Mouse (Mus musculus): ENCODE measurements around the gene Plce1.

Plce1 gene

GRCm38 (mm10) chr19:38480731-38481621, at the start of gene Plce1:
Gene Plce1 (plus strand): TSS chr19:38481109.
- no peak for DNase-seq (ENCODE audit: low spot score)

DNA sequence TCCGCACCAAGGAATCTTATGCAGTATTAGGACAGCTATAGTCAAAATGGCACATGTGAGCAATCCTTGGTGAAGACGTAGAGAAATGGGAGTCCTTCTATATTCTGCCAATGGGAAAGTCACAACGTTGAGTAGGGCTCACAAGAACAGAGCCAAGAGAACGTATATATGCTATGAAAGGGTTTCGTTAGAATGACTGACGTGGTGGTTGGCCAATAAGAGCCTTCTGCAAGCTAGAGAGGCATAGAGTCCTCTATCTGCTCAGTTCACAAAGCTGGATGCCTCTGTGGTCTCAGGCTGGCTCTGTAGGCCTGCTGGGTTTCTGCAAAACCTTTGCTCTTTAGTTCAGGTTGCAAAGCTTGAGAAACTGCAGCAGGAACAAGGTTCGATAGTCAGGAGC, 49.6 kb upstream of the Plce1 start:
- no peak for DNase-seq (ENCODE audit: low spot score)

- no peak for DNase-seq (ENCODE audit: low spot score)
Observed at GRCm38 (mm10) chr19:38432021-38432420, 48.9 kb upstream of the Plce1 start.

- DNase-seq (ENCODE audit: low spot score) = peak; percentile 75
Observed at GRCm38 (mm10) chr19:38433381-38433780, 47.5 kb upstream of the Plce1 start.

DNA sequence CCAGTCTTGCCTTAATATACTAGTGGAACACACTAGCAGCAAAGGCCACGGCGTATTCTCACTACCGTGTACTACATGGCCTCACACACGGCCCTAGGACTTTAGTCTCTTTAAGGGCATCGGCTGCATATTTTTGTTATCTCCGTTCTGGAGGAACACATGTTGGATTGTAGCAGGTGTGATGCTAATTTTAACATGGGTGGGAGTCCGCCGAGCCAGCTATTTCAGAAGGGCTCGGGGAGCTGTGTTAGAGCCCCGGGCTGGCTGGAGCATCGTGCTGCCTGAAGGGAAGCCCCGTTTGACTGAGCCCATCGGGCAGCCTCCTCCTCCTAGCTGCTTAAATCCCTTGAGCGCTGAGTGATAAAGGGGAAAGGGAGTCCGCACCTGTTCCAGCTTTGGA, 45.7 kb upstream of the Plce1 start:
- no peak for DNase-seq (ENCODE audit: low spot score)

- no peak for DNase-seq (ENCODE audit: low spot score)
Observed at GRCm38 (mm10) chr19:38441860-38442259, 39.0 kb upstream of the Plce1 start.

GRCm38 (mm10) chr19:38445758-38446157, 35.2 kb upstream of the Plce1 start:
- no peak for DNase-seq (ENCODE audit: low spot score)

DNA sequence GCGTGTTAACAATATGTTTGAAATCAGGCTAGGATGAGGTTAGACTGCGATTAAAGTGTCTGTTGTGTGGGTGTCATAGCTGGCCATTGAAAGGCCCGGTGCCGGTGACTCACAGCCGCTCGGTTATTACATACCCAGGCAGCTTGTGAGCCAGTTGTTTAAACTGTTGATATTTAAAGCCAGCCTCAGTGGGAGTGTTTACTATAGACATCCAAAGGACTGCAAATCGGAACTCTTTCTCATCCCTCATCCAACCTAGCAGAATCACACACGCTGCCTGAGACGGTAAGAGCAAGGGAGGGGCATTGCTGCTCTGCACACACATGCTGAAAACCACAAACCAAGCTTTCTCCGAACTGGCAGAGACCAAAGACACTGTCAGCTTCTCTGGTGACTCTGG, 25.7 kb upstream of the Plce1 start:
- no peak for DNase-seq (ENCODE audit: low spot score)

- DNase-seq (ENCODE audit: low spot score) = no peak
Observed at GRCm38 (mm10) chr19:38458996-38459395, 21.9 kb upstream of the Plce1 start.

DNA sequence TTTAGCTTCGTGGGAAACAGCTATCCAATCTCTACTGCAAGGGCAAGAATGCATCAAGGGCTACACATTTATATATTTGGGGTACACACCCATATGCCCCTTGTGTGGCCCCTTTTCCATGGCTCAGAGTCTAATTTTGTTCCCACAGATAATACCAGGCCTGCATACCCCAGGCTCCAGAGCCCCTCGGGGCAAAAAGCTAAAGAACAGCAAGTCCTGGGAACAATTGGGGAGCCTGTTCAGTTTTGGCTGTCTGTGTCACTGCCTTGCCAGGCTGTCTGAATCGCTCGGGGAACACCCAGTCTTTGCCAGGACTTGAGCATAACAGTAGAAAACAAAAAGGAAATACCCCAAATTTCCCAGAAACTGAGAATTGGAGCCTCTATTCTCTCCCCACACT, 20.2 kb upstream of the Plce1 start:
- DNase-seq (ENCODE audit: low spot score) = no peak

DNA sequence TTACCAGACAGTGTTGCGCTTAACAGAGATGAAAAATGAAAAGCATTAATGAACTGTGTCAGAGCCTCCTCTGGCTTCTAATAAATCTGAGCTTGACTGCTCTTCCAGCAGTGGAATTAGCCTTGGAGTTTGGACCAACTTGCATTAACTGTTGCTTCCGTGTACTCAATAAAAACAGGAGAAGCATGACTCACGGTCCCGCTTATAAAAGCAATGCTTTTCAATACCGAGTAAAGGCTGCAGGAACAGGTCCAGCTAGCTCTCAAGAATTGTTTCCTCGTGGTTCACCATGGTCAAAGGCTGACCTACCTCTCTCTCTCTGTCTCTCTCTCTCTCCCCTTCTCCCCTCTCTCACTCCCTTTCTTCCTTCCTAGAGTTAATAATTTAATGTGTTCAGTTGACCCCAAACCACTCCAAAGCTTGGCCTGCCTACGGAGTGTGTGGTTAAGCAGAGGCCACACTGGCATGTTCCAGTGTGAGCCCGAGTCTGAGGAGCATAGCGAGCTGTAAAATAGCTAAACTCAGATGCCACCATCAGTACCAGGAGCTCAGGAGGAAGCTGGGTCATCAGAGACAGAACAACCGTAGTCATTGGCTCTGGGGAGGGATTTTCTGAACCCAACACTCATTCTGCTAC, 10.5 kb upstream of the Plce1 start:
- DNase-seq (ENCODE audit: low spot score) = no peak

DNA sequence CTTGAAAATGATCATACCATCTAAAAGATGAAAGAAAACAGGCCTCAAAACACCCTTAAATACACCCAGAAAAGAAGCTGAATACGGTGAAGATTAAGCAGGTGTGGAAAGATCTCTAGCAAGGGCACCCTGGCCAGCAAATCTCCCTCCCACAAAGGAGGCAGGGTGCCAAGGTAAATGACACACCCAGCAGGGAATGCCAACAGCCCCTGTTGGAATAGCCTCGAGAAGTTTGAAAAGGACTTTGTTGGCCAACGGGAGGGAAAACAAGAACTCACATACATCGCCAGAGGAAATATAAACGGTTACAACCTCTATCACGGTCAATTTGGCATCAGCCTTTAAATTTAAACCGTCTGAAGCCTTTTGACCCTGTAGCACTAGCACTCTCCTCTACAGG, 5.5 kb upstream of the Plce1 start:
- DNase-seq (ENCODE audit: low spot score) = no peak

GRCm38 (mm10) chr19:38478286-38478685, 2.6 kb upstream of the Plce1 start:
- DNase-seq (ENCODE audit: low spot score) = no peak

- DNase-seq (ENCODE audit: low spot score) = peak; percentile 10
Observed at GRCm38 (mm10) chr19:38478948-38479347, 2.0 kb upstream of the Plce1 start.

- DNase-seq (ENCODE audit: low spot score) = no peak
Observed at GRCm38 (mm10) chr19:38479473-38479872, 1.4 kb upstream of the Plce1 start.

DNA sequence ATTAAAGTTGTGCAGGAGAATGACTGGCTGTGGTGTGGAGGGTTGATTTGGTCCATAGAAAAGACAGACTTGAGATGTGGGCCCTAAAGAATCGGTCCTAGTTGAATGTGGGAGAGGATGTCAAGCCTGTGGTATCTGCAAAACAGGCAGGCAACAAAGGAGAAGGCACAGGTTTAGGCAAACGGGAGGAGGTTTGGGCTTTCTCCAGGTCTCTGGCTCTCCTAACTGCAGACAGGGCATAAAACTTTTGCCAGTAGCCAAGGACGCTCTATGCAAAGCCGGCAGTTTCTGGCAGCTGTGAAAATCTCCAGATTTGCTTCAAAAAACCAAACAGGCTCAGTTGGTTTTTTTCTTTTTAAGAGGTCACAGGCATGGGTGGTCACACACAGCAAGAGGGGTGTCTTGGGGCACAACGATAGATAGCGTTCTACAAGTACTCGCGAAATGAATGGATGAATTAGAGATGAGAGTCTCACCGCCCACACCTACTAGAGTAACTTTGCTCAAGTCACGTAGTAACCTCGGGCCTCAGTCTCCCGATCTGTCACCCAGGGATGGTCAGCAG, 671 bp upstream of the Plce1 start:
- DNase-seq (ENCODE audit: low spot score) = no peak

DNA sequence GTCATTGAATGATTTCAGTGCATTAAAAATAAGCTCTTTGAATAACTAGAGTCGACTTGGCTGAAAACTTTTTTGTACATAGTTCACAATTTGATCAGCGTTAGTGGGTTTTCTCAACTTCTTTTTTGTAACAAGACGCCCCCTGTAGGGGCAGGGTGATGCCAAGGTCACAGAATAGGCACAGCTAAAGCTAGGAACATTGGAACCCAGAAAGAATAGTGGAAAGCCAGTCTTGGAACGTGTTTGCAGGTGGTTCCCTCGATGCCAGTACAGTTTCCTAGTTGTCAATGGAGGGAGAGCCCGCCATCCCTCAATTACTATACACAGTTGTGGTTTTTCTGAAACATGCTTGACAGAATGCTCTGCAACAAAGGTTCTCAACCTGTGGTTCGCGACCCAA, 997 bp downstream of the Plce1 start:
- no peak for DNase-seq (ENCODE audit: low spot score)

DNA sequence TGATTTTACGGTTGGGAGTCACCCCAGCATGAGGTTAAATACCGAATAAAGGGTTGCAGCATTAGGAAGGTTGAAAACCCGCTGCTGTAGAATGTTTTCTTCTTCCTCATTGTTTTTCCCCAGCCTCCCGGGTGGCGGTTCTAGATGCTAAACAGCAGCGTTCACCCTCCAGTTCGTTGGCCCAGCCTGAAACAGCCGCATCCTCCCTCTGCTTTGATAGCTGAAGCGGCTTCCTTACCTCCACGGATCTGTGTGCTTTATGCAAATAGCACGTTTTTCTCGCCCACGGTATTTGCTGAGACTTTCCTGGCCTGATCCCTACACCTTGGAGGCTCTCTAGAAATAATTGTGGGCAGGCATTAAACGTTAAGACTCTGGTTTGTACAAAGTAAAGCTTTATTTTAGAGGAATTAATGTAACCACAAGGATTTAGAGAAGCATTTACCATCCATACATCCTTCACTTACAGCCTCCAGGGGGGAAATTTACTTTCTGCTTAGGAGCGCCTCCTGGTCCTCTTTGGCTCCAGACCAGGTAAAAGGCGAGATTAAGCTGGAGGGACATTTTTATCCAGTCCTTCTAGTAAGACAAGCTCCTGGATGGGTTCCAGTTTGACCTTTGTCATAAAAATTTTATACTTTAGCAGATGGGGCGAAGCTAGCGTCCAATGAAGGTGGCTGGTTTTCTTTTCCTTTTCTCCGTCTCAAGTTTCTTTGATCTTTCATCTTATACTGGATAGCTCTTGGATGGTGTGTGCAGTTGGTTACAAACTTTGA, 1.7 kb downstream of the Plce1 start:
- peak; percentile 10 for DNase-seq (ENCODE audit: low spot score)

DNA sequence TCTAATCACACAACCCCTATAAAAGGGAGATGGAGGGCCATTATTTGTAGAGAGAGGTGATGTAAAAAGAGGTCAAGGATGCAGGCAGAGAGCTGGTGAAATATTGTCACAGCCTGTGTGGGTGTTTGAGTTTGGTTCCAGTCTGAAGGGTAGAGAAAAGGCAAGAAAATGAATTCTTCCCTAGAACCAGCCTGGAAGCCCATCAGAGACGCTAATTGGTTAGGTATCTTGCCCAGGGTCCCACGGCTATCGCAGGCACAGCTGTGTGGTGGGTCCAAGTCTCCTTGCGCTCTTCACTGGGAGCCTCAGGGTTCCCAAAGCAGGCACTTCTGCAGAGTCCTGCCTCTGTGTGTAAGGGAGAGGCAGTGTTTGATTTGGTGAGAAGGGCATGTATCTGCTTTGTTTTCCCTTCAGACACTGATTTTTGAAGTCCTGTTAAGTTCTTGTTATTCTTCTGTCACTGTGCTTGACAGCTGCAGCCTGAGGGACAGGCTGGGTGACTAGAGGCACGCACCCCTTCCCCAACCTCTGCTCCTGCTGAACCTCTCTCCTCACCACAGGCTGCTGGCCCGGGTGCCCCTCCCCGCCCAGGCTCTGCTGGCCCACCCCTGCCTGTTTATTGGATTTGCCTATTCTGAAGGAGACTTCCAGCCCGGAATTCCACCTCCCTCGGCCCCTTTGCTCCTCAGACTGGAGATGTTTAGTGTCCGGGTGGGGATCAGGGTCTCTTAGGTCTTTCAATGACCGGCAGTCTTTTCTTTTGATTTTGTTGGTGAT, 5.1 kb downstream of the Plce1 start:
- no peak for DNase-seq (ENCODE audit: low spot score)

- no peak for DNase-seq (ENCODE audit: low spot score)
Observed at GRCm38 (mm10) chr19:38487501-38487900, 6.6 kb downstream of the Plce1 start.

- DNase-seq (ENCODE audit: low spot score) = no peak
Observed at GRCm38 (mm10) chr19:38488103-38488912, 7.4 kb downstream of the Plce1 start.
